Mouse (Mus musculus): ENCODE data around the gene Gm10600.
"Not testable (repeated sequence)": the region's sequence is repeated elsewhere in the genome, so short reads cannot be mapped to it uniquely, and the experiment has no call there.

The Gm10600 gene

DNA sequence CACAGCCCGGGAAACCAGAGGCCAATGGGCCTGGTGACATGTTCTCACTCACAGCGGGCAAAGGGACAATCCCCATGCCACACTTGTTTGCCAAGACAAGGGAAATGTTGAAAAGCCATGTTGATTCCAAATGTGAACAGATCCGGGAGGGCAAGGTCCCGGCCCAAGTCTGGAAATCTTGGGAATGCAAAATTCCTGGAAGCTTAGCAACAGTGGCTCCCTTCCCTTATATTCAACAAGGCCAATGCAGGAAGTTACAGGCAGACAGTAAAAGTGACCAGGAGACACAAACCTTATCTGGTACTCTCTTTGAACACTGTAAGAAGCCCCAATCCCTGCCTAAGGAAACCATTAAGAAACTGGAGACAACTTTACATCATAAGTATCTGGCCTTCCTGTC lies at the start of gene Gm10600:
Gene Gm10600 (plus strand): TSS at position 301 of the 400 bp plus-strand sequence.
- in situ Hi-C loops (cut with MseI, MboI) = not testable (repeated sequence)

DNA sequence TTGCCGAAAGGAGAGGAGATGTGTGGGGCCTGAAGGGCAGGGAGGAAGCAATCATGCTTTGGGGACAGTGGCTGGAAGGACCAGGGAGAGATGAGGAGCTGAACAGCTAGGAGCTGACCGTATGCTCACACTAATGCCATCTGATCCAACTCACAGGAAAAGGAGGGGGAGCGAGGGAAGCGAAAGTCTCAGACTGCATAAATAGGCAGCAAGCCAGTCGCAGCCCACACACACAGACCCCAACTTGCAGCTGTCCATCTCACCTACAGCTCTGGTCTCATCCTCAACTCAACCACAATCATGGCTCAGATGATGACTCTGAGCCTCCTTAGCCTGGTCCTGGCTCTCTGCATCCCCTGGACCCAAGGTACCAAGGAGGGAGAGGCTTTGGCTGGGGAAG lies 15.0 kb downstream of the Gm10600 start, which contains the start of gene Ccl21b:
Gene Ccl21b (plus strand): TSS at position 301 of the 400 bp plus-strand sequence.
- in situ Hi-C loops (cut with MseI, MboI) = not testable (repeated sequence)

Measured in mouse trophoblast stem cell (cell line).